Mouse (Mus musculus): ENCODE results near the gene Gm10197. TPM values are rescaled to one million over a fixed set of nuclear protein-coding genes. Genes with fewer than 3 reads are reported as not detected.
A peak's percentile ranks its signal among the peaks of the same experiment; 100 is the strongest.

Gene Gm10197
- total RNA-seq, 2 experiments from 2014 or later, result not detected

DNA sequence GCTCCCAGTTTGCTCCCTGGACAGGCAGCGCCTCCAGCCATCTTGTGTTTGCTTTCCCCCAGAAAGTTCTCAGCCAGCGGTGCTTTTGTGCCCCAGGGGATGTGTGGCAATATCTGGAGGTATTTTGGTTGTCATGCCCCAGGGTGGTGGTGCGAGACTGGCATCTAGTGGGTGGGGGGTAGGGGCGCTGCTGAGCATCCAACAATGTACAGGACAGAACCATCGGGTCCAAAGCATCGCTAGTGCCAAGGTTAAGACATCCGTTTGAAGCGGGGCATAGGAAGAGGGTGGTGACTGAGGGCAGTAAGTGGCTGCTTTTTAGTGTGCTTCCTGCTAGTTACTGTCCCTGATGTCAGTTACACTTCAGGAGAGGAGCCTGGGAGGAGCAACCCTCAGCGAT lies 43.5 kb downstream of the Gm10197 start:
- intact Hi-C loops (cut with DNase I), result loop anchor here (2.0 kb wide), 1 partner anchor 79 kb away; no protein-coding TSS in a partner anchor
- DNase-seq (ENCODE audit: low spot score in 2 of 2), result no peak

DNA sequence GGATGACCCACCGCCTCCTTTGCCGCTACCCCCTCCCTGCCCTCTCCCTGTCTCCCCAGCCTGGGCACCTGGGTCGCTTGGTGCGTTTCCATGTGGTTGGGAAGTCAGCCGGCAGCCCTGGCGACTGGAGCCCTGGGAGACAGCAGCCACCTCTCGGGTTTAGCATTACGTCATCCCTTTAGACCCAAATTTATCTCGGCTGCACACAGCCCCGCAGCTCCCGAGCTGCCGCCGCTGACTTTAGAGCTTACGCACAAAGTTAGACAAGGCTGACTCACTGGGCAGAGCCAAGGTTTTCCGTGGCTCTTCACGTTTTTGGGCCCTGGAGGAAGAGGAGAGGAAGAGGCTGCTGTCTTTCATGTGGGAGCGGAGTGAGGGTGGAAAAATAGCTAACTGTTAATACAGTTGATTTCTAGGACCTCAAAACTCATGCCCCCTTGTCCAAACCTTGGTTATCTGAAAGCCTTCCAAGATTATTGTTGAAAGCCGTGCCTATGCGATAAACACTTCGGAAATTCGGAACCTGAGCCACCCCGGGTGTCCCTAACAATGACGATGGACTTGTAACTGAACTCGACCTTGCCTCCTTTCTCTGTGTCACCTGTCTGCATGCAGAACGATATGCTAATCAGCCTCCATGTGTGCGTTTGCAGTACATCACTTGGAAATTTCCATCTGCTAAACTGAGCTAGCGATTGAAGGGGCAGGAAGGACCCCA lies 45.8 kb downstream of the Gm10197 start:
- DNase-seq (ENCODE audit: low spot score in 2 of 2), result peak; percentile 80 to 90
- intact Hi-C loops (cut with DNase I), result no loop called here

DNA sequence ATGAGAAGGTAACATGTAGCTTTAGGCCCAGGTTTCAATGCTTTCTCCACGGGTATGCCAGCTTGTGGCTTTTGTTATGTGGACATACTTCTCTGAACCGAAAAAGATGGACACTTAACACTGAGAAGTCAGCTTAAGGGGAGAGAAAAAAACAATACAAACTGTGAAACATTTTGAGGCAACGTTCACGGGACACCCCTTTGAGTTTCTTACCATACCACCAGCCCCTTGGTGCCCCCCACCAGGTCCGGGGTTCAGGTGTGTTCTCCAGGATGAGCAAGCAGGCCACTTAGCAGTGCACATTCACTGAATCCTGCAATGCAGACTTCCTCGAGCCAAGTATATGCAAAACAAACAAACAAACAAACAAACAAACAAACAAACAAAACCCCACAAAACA lies 46.7 kb downstream of the Gm10197 start:
- DNase-seq (ENCODE audit: low spot score in 2 of 2), result no peak
- intact Hi-C loops (cut with DNase I), result no loop called here

GRCm38 (mm10) chr19:53322438-53323048 lies 49.0 kb downstream of the Gm10197 start:
- intact Hi-C loops (cut with DNase I), result no loop called here
- no peak for DNase-seq (ENCODE audit: low spot score in 2 of 2)

Other genes with a start within 250 kb of the Gm10197 start
- 100 to 1,000 TPM in 1 of 2 experiments, 10 to 100 TPM in 1; 89.0 to 102 TPM for gene Add3, start 231.3 kb downstream of the Gm10197 start, total RNA-seq (2021)
- 10 to 100 TPM; 80.7 to 83.7 TPM for gene Mxi1, start 61.2 kb downstream of the Gm10197 start, total RNA-seq (2021)
- gene Smndc1, start 18.8 kb upstream of the Gm10197 start, total RNA-seq (2021), result 10 to 100 TPM; 35.3 to 36.2 TPM
- gene Dusp5, start 157.3 kb upstream of the Gm10197 start, total RNA-seq (2021), result 10 to 100 TPM in 1 of 2 experiments, 1 to 10 TPM in 1; 9.1 to 10.6 TPM
- gene Nutf2-ps1, start 217.3 kb upstream of the Gm10197 start, total RNA-seq (2021), result 10 to 100 TPM; 49.2 to 59.9 TPM
- gene Smc3, start 228.6 kb upstream of the Gm10197 start, total RNA-seq (2021), result 10 to 100 TPM; 31.6 to 33.7 TPM

All from left cerebral cortex, postnatal 14 days (tissue).